Mouse (Mus musculus): ENCODE measurements around the gene Mbd5.

GRCm38 (mm10) chr2:49096765-49097164 lies 147.5 kb downstream of the Mbd5 start:
- TF ChIP-seq POLR2A (IDR thresholded peaks at IDR 0.05; ENCODE audit: control insufficient read depth, low read depth, low read length) (no peak), CTCF (IDR thresholded peaks at IDR 0.05; ENCODE audit: control insufficient read depth, insufficient read depth, insufficient replicate concordance, low read depth, low read length) (no peak)

Data from testis, adult 2 months (tissue).